Mouse (Mus musculus): ENCODE data around the gene Ifngr1. TPM values are rescaled to one million over a fixed set of nuclear protein-coding genes. Genes with fewer than 3 reads are reported as not detected.

Gene Ifngr1
- 10 to 100 TPM; 19.5 to 20.6 TPM for total RNA-seq (2021)

DNA sequence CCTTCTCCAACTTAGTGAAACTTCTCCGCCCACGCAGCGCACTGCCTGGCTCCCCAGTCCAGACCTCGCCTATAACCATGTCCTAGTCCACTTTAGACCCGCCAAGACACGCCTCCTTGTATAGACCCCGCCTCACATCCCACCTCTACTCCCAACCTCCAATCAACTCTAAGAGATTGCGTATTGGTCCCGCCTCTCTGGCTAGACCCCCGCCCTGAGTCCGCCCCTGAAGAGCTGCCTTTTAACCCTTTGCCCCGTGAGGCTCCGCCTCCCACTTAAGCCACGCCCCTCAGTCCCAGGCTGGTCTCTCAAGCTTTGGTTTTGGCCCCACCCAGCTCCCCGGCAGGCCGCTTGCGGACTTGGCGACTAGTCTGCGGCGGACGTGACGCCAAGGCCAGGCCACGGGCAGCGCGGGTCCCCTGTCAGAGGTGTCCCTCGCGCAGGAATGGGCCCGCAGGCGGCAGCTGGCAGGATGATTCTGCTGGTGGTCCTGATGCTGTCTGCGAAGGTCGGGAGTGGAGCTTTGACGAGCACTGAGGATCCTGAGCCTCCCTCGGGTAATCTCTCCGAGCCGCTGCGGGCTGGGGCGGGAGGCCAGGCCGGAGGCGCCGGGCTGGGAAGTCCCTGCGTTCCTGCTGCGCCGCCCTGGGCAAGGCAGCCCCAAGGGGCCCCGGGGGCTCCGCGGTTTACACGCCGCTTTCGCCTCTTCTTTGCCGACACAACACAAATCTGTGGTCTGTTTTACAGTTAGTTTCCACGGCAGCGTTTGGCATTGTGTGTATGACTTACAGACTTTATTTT is at the start of gene Ifngr1:
Gene Ifngr1, plus strand, starts transcription at position 309 of the 801 bp plus-strand sequence.
- intact Hi-C loops (cut with DNase I): no loop called here

DNA sequence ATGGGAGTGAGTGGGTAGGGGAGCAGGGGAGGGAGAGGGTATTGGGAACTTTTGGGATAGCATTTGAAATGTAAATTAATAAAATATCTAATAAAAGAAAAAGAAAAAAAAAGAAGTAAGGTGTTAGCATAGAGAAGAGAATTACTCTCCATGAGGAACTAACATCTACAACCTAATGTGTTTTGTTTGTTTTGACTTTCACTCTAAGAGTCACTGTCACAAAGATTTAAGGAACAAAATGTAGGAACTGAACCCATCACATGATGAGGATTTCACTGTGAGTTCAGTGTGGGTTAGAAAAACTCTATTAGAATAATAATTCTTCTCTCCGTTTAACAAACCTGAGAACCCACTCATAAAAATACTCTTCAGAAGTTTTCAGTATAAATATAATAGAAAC is 44.9 kb upstream of the Ifngr1 start:
- no peak for DNase-seq (ENCODE audit: low spot score in 2 of 2)
- intact Hi-C loops (cut with DNase I): no loop called here

More for the DNA sequence above, at the start of gene Ifngr1:
- peak; percentile 92 for DNase-seq (ENCODE audit: low spot score in 2 of 2)

DNA sequence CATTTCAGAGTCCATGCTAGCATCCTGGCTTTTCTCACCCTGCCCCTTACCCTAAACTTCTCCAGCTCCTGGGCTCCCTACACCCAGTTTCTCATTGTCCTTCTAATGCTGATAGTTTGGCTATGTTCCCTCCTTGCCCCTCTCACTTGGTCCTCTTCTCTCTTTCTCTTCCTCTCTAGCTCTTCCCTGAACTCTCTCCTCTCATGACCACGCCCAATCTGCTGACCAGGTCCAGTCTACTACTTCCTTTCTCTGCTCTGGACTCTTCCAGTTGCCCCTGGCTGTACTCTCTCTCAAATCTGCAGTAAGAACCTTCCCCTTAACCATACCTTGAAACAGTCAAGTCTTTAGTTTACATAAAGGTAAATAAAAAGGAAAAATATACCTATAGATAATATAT is 43.7 kb upstream of the Ifngr1 start:
- DNase-seq (ENCODE audit: low spot score in 2 of 2): no peak
- intact Hi-C loops (cut with DNase I): no loop called here

DNA sequence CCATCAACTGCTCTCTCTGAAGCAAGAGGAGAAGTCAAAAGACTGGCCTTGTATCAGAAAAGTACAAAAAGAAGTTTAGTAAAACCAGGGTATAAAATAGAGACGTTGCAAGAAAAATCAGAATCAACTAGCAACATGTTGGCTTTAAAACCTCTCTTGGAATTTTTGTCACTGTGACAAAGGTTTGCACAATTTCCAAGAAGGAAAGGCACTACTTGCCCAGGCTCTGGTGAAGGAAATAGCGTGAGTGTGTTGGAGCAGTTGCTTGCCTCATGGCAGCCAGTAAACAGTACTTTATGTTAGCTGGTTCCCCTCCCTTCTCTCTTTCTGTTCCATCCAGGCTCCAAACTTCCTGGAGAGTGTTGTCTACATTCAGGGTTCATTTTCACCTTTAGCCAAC is 43.3 kb upstream of the Ifngr1 start:
- DNase-seq (ENCODE audit: low spot score in 2 of 2): no peak
- intact Hi-C loops (cut with DNase I): no loop called here

DNA sequence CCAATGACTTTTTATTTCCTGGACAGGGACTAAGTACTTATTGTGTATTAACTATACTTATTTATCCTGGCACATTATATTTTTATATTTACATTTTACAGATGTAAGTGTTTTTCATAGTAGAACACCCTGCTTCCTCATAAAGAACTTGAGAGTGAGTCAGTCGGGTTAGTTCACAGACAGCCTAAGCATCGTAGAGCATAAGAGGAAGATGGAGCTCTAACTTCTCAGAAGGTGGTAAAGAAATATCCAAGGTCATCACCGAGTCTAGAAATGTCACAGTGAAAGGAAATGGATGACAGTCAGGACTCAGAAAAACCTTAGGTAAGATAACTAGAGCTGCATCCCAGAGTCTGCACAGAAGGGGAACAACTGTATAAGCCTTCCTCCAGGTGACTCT is 40.2 kb upstream of the Ifngr1 start:
- no peak for DNase-seq (ENCODE audit: low spot score in 2 of 2)
- intact Hi-C loops (cut with DNase I): no loop called here

DNA sequence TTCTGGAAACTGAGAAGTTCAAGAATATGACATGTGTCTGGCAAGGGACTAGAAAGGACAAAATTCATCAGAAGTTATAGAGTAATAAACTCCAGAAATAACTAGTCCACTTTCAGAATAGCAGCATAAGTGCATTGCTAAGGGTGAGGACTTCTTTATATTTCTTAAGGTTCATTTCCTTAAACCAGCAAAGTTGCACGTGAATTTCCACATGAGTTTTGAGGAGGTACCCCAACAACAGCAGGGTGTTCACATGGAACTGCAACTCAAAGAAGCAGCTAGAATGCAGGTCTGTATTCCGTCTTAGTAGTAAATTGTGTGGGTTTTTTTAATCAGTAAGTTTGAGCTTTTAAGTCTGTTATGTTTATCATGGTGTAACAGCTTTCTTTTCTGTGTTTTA is 37.9 kb upstream of the Ifngr1 start:
- intact Hi-C loops (cut with DNase I): no loop called here
- DNase-seq (ENCODE audit: low spot score in 2 of 2): no peak

DNA sequence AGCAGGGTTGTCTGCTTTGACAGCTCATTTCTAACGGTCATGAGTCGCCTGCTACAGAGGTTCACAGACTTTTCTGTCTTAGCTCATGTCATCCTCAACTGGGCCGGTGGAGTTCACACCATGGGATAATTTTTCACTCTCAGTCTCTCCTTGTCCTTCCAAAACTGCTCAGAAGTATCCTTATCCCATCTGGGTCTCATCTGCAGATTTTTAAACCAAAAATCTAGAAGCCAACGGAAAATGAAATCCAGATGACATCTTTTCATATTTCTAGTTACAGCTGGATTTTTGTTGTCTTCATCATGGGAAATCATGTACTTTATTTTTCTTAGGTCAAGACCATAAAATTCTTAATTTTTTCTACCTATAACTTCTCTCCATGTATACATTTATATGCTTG is 34.1 kb upstream of the Ifngr1 start:
- intact Hi-C loops (cut with DNase I): no loop called here

DNA sequence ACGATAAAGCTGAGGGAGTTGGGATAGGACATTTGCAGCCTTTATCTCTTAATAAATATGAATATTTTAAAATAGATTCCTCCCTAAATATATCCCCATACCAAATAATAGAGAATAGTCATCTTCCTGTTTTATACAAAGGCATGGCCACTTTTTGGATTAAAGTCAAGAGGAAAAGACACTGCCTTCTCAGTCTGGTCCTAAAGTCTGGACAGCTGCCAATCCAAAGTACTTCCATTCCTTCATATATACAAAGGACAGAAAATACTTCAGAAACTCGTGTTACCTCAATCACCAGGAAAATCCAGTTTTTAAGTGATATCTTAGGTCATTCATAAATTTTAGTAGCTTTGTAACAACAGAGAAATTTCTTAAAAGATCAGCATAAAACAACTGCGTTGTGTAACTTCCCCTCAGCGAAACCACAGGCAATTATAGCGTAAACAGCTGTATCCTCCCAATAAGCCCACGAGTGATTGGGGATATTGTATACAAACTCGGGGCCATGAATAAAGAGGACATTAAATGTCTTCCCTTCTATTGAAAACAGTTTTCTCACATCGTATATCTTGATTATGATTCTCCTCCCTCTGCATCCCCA is 32.1 kb upstream of the Ifngr1 start:
- no peak for DNase-seq (ENCODE audit: low spot score in 2 of 2)
- intact Hi-C loops (cut with DNase I): no loop called here

More for the DNA sequence above, 34.1 kb upstream of the Ifngr1 start:
- no peak for DNase-seq (ENCODE audit: low spot score in 2 of 2)

DNA sequence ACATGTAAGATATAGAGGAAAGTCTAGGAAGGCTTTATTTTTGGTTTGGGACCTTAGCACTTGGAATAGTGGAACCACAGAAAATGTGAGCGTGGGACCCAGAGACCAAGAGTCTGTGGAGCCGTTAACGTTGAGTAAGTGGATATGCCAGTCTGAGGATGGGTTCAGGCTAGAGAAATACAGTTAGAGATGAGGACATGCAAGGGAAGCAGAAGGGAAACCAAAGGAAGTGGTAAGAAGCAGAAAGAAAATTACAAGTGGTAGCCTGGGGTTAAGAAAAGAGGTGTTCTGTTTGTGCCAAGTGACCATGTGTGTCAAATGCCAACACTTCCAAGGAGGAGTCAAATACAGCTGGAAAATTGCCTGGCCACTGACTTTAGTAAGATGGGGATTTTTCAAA is 29.2 kb upstream of the Ifngr1 start:
- intact Hi-C loops (cut with DNase I): no loop called here
- no peak for DNase-seq (ENCODE audit: low spot score in 2 of 2)

DNA sequence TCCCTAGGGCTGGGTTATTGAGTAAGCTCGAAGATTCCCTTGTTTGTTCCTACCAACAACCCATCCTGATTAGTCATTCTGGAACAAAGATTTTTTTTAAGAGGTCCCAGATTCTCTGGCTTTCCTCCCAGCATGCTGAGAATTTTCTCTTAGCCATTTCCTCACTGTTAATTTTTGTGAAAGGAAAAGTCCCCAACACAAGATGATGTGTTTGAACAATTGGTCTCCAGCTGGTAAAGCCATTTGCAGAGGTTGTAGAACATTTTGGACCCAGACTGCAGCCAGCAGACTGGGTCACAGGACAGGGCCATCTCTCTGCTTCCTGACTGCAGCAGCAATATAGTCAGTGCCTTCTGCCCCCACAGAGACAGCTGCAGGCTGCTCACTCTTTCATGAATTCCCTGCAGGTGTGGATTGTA is 28.3 kb upstream of the Ifngr1 start:
- intact Hi-C loops (cut with DNase I): no loop called here

DNA sequence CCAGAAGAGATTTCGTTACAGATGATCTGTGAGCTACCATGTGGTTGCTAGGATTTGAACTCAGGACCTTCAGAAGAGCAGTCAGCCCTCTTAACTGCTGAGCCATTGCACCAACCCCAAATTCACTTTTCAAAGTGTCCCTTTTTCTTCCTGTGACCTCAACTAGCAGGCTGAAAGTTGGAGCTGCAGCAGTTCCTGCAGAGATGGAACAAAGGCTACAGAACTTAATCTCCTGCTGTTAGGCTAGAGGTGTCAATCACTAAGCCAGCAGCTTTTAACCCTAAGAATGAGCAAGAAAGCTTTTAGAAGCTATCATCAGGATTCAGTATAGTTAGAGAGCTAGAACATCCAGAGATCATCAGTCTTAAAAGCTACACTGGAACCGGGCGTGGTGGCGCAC is 24.3 kb upstream of the Ifngr1 start:
- intact Hi-C loops (cut with DNase I): no loop called here
- no peak for DNase-seq (ENCODE audit: low spot score in 2 of 2)

More for the DNA sequence above, 28.3 kb upstream of the Ifngr1 start:
- no peak for DNase-seq (ENCODE audit: low spot score in 2 of 2)

DNA sequence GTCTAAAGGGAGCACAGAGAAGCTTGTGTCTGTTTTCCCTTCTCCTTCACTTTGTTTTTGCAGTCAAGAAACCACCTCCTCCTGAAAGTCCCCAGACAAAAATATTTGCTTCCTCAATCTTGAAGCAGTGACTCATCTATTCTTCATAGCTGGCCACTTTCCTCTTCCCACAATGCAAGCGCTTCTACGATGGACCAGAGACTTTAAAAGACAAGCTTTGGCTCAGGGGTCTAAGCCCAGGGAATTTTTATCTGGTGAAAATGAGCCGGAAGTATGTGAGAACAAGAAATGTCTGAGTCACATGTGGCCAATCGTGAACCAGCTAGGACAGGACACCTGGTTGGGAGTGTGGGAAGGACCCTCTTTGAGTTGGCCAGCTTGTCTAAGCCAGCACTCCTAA is 21.5 kb upstream of the Ifngr1 start:
- intact Hi-C loops (cut with DNase I): no loop called here
- no peak for DNase-seq (ENCODE audit: low spot score in 2 of 2)

DNA sequence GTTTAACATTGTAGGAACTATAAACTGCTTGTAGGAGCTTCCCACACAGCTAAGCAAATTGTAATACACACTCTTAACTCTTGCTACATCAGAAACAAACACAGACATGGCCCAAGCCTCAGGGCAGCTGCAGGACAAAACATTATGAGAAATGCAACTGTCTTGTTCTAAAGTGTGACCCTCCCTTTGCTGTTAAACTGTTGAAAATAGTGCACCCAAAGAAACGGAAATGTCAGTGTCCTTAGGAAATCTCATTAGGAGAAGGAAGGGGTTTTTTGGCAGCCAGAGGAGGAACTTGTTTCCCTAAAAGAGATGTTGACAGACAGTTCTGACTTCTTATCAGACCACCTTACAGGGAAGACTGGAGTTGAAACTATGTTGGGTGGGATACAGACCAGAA is 21.0 kb upstream of the Ifngr1 start:
- intact Hi-C loops (cut with DNase I): no loop called here
- DNase-seq (ENCODE audit: low spot score in 2 of 2): no peak

DNA sequence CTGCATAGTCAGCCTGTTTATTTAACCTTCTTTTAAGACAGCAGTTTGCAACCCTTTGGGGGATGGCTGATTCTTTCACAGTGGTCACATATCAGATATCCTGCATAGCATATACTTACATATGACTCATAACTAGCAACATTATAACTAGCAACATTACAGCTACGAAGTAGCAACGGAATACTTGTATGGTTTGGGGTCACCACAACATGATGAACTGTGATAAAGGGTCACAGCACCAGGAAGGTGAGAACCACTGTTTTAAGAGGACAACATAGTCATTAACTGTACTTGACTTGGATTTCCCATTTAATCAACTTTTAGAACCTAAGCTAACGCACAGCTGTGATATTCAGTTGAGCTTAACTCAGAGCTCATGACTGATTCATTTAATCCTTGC is 14.2 kb upstream of the Ifngr1 start:
- DNase-seq (ENCODE audit: low spot score in 2 of 2): no peak
- intact Hi-C loops (cut with DNase I): no loop called here

DNA sequence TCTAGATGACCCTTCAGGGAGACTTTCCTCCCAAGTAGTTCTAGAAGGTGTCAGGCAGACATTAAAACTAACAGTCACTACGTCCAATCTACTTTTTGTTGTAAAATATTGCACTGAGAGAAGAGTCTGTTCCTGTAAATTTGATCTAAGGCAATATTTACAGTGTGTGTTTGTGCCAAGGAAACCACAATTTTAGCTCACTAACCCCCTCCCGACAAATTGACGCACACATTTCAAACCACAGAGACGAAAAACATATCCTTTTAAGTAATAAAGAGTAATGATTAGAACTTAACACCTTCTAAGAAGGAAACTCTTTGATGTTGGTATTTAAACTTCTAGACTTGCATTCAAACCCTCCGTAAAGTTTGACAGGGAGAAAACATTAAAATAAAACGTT is 13.7 kb upstream of the Ifngr1 start:
- no peak for DNase-seq (ENCODE audit: low spot score in 2 of 2)
- intact Hi-C loops (cut with DNase I): no loop called here

DNA sequence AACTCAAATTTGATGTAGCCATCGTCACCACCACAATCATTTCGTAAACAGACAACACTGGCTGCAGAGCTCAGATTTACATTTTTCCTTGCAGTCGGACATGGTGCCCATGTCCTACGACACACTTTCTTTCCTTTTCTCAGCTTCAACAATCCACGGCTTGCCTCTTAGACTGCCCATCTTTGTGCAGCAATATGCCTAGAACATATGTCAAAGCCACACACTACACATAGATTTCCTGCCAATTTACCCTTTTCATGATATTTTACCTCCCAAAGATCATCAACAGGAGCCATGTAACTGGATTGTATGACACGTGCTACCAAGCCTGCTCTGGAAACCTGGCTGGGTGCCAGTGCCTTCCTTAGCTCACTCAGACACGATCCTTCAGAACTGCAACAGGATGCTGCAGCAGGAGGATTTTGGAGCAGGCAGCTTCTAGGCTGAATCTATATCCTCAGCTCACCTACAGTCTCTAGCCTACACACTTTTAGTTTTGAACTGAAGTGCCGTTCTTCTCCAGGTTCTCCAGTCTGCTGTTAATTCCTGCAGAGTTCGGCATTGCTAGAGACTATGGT is 13.3 kb upstream of the Ifngr1 start:
- intact Hi-C loops (cut with DNase I): no loop called here
- peak; percentile 35 to 49 for DNase-seq (ENCODE audit: low spot score in 2 of 2)

DNA sequence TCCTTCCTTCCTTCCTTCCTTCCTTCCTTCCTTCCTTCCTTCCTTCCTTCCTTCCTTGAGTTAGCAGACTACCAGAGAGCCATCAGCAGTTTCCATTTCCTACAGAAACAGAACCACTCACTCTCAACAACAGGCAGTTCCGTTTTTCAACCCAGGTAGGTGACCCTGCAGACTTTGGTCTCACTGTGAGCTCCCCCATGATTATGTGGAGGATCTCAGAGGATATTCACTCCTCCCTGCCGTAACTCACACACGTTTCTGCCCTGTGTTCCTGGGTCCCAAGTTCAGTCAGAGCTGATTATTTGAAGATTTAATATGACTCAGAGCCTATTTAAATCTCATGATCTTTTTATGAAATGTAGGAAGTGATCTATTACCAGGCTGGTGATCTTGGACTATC is 11.1 kb upstream of the Ifngr1 start:
- intact Hi-C loops (cut with DNase I): no loop called here
- no peak for DNase-seq (ENCODE audit: low spot score in 2 of 2)

DNA sequence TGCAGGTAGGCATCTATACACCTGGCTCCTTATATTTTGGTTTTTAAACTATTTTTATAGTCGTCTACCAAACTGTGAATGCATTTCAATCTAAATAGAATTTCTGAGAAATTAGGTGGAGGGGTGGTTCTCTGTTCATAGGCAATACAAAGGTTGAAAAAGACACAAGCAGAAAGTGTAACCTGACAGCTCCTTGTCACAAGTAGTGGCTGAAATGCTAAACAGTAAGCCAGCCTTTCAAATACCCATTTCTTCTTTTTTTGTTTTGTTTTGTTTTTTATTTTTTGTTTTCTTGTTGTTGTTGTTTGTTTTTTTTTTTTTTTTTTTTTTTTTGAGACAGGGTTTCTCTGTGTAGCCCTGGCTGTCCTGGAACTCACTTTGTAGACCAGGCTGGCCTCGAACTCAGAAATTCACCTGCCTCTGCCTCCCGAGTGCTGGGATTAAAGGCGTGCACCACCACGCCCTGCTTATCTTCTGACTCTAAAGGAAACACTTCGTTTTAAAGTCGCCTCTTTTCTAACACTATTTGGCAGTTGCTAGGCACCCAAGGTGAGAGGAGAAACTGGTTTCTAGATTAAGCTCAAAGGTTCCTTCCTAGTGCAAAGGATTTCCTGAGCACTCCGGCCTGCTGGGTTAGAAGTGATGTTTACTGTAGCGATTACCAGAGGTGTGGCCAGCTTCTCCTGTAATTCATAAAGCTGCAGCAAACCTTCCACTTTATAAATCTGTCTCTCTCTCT is 9.7 kb upstream of the Ifngr1 start:
- DNase-seq (ENCODE audit: low spot score in 2 of 2): no peak
- intact Hi-C loops (cut with DNase I): no loop called here

DNA sequence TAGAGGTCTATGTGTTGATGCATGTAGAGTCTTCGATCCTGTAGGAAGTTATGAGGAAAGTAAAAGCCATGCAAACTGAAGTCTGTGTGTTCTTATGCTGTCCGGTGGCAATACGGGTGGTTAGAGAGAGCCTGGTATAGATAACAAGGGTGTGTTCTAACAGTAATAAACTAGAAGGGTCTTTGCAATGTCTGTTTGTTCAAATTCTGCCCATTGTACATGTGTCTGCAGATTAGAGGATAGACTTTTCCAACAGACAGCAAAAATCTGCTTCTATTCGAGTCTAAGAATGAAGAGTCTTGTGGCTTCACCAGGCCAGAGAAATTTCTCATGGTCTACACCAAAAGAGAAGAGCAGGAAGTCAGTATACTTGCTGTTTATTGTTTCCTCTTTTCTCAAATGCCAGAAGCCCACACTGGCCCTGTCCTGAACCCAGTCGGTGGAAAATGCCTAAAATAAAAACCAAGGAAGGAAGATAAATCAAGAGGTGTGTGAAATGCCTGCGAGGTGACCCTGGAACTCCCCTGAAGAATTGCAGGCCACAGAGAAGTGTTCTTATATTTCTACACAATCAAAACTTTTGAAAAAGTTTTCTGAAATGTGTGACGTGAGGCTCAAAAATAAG is 8.8 kb upstream of the Ifngr1 start:
- no peak for DNase-seq (ENCODE audit: low spot score in 2 of 2)
- intact Hi-C loops (cut with DNase I): no loop called here

DNA sequence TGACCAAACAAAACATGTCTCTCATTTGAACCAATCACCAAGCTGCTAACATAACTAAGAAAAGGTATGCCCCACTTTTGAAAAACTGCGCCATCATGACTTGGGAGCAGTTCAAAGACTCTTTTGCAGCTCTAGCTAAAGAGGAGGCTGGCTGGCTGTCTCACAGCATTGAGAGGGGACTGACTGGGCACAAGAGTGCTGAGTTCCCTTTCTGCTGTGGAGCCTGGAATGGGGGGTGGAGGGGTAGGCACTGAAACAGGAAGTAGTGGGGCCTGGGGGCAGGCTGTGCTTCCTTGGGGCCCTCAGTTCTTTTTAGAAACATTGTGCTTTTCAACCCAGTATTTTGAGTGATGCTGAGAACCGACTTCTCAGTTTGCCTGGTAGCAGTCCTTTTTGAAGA is 7.7 kb upstream of the Ifngr1 start:
- no peak for DNase-seq (ENCODE audit: low spot score in 2 of 2)
- intact Hi-C loops (cut with DNase I): no loop called here
